Mouse (Mus musculus) forelimb bud, embryonic 11.5 days (tissue): ENCODE measurements around the gene Map3k7.
"Not testable (repeated sequence)": the region's sequence is repeated elsewhere in the genome, so short reads cannot be mapped to it uniquely, and the experiment has no call there.

Experiments used
- DNase-seq: peaks from one replicate; pipeline ENCODE4 v3.0.0-alpha.2; 2012; ENCODE audit warnings: low read depth, low spot score

Map3k7 gene

DNA sequence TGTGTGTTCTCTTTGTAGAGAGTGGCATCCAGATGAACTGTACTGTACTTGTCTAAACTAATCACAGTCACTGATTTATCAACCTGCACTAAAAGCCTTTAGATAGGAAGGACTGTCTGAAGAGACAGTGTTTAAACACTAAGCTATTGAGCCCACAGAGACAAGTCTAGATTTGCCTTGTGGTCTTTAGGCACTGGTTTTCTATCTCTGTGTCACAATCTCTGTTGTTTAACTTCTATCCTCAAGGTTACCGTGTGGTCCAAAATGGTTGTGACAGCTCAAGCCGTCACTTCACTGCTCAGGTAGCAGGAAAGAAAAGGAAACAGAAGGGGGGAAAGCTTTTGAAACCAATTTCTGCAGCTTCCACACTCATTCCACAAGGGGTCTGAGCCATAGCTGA lies 29.5 kb downstream of the Map3k7 start:
- no peak for DNase-seq

GRCm38 (mm10) chr4:31993865-31994264 lies 30.0 kb downstream of the Map3k7 start:
- DNase-seq: no peak

DNA sequence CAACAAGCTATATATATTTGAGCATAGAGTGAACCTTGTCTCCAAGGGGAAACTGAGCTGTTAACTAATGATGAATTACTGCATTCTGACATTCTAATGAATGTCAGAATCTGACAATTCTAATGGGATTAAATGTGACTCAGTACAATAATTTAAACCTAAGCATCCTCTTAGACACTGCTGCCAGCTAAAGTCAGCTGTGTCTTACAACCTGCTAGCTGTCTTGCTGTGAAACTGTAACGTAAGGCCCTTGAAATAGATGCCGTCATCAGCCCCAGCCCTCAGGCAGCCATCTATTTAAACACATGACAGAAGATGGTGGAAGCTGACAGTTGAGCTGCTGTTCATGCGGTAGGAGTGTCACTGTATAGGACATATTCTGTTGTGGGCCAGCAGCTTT lies 37.6 kb downstream of the Map3k7 start:
- DNase-seq: no peak

DNA sequence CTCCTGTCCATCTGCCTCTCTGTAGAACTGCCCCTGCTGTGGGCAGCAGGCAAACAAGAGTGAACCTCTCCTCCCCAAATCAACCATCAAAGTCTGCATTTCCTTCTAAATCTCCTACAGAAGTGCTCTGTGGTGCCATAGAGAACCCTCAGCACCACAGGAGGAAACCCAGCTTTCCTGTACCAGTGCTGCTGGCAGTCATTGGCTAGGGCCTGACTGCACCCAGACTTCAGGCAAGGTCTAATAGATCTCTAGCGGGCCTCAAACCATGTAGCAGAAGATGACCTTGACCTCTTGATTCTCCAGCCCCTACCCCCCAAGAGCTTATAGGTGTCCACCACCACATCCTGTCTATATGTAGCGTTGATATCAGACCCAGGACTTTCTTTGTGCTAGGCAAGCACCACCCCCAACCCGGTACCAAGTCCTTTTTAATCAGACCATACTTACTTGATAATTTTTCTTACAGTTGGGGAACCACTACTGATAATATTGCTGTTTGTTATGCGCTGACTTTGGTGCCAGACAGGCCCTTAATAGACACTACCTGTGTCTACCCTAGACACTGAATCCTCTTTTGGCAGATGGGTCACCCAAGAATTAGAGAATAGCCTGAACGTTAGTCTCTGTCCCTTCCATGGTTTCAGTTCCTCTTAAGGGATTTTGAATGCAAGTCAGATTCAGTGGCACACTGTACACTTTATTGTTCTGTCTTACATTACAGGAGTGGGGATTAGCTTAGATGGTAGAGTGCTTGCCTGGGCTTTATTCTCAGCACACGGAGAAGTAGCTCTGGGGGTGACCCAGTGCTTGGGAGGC lies 41.1 kb downstream of the Map3k7 start:
- no peak for DNase-seq

- DNase-seq: no peak
Observed at GRCm38 (mm10) chr4:32007174-32007573, 43.3 kb downstream of the Map3k7 start.

DNA sequence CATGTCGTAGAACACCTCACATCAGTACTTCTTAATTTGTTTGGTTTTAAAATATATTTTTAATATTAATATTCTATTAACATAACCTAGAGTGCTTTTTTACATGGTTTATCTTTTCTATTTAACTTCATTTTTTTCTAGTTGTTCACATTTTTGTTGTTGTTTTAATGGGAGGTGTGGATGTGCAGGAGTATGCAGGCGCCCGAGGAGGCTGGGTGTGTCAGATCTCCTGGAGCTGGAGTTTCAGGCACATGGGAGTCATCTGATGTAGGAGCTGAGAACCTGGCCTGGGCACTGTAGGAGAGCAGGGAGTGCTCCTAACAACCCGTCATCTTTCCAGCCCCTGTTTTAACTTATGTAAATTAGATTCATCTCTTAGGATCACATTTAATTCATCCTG lies 44.2 kb downstream of the Map3k7 start:
- no peak for DNase-seq

GRCm38 (mm10) chr4:32010808-32011207 lies 46.9 kb downstream of the Map3k7 start:
- no peak for DNase-seq

DNA sequence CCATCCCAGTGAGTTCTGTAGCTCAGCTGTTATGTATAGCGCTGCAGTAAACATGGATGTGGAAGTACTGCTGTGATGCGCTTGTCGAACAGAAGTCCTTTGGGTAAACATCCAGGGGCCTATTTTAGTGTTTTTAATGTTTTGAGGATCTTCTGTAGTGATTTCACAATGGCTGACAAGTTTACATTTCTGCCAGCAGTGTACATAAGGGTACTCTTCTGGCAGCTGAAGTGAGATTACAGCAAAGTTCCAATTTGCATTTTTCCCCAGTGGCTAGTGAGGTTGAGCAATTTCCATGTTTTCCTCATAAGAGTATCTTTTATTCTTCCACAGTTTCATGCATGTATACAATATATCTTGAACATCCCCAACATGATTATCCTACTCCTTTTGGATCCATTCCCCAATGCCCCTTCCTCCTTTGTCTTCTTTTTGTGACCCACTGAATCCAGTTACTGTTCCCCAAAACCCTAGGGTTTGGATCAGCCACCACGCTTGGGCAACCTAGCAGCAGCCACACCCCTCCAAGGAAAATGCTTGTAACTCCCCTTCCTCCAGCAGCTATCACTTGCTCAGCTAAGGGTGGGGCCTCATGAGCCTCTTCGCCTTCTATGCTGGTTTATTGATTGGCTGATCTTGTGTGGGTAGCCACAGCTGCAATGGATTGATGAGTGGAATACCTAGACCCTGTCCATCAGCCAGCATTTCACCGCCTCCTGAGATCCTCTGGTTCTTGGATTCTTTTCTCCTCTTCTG lies 47.5 kb downstream of the Map3k7 start:
- DNase-seq: no peak

DNA sequence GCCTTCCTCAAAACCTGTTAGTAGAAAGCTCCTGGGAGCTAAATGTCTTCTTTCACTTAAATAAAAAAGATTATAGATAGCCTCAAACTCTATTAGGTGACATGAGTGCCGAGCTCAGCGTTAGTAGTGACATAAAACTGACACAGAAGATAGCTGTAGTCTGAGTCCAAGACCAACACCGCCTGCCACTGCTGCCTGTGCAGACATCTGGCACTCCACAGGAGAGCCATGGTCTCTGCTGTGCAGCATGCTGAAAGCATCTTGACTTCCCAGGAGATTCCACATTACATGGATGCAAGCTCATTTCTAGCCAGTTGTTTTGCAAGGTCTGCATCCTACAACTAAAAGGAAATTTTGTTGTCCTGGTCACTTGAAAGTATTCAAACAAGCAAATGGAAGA lies 57.2 kb downstream of the Map3k7 start:
- no peak for DNase-seq

GRCm38 (mm10) chr4:32022321-32022720 lies 58.4 kb downstream of the Map3k7 start:
- no peak for DNase-seq

DNA sequence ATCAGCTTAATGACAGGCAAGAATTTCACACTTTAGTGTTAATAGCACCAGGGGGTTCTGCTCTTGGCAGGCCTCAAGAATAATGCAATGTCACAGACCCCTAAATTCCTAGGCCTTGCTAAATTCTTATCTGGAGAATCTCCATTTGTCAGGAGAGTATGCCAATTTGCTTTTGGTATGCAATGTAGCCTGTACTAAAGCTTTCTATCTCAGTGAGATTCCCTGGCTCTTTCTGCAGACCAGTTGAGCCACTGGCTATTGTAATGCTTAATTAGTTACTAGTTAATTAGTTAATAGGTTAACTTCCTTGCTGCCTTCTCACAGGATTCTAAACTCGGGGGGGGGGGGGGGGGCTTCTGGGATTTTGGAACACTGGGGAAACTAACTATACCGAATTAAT lies 60.3 kb downstream of the Map3k7 start:
- not testable (repeated sequence) for DNase-seq

DNA sequence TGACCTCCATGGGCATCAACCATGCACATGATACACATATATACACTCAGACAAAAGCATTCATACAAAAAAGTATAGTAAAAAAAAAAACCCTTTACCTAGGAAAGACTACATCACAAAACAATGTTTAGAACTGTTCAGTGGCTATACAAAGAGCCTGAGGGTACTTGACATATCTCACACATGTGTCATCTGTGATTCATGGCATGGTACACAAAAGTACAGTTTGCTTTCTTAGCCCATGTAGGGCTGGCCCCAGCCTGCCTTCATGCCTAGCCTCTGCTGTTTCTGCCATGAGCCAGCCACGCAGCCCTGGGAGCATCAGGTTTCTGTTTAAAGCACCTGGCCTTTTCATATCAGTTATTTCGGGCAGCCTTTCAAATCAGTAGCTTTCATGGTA lies 61.2 kb downstream of the Map3k7 start:
- DNase-seq: no peak

DNA sequence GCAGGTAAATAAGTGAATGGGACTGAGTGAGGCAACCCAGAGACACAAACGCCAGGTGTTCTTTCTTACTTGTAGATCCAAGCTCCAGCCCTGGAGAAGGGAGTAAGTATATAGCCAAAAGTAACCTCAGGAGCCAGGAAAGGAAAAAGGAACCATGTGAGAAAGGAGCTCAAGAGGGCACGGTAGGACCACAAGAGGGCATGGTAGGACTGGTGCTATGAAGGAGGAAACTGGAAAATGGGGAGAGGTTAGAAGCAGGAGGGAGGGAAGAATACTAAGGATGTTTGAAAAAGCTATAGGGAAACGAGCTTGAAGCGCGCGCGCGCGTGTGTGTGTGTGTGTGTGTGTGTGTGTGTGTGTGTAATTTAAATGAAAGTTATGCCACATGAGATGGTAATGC lies 63.2 kb downstream of the Map3k7 start:
- no peak for DNase-seq

GRCm38 (mm10) chr4:32037267-32037666 lies 73.4 kb downstream of the Map3k7 start:
- DNase-seq: no peak

GRCm38 (mm10) chr4:32041741-32042452 lies 78.0 kb downstream of the Map3k7 start:
- no peak for DNase-seq

DNA sequence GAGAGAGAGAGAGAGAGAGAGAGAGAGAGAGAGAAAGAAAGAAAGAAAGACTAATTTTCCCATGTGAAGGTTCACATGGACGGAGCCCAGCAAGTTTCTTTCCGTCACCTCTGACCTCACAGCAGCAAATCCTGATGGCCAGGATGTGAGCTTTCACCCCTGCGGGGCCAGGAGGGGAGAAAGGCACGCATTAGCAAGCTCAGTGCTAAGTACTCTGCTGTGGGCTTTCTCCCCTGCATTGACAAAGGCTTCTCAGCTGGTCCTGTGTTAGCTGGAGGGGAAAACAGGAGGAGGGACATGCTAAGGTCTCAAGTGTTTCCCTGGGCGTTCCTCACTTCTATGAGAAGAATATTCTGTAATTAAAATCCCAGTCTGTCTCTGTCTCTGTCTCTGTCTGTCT lies 81.3 kb downstream of the Map3k7 start:
- DNase-seq: no peak

DNA sequence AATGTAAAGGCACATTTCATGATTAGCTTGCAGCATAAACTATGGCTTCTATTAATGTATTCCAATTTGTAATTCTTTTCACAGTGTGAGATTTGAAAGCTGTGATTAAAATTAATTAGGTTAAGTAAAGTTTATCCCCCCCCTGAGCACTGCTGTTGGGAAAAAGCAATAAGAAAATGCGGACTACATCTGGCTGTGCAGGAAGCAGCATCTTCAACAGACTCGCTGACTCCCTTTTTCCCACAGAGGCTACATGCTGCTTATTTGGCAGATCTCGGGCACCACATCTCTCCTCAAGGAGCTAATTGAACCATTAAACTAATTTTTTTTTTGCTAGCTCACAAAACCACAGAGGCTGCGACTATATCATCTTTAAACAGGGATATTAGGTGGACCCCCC lies 85.9 kb downstream of the Map3k7 start:
- no peak for DNase-seq

DNA sequence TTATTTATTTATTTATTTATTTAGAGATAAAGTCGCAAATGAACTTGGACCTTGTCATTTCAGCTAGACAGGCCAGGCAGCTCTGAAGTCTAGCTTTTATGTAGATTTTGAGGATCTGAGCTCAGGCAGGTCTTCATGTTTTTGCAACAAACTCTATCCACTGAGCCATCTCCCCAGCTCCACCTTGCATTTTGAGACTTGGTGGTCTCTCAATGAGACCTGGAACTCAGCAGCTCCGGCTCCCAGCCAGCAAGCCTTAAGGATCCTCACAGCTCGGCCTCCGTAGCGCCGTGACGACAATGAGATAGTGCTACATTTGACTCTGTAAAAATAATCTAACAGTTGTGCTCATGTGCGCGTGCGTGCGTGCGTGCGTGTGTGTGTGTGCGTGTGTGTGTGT lies 89.3 kb downstream of the Map3k7 start:
- DNase-seq: no peak

GRCm38 (mm10) chr4:32055151-32056052 lies 91.5 kb downstream of the Map3k7 start:
- peak; percentile 78 for DNase-seq

DNA sequence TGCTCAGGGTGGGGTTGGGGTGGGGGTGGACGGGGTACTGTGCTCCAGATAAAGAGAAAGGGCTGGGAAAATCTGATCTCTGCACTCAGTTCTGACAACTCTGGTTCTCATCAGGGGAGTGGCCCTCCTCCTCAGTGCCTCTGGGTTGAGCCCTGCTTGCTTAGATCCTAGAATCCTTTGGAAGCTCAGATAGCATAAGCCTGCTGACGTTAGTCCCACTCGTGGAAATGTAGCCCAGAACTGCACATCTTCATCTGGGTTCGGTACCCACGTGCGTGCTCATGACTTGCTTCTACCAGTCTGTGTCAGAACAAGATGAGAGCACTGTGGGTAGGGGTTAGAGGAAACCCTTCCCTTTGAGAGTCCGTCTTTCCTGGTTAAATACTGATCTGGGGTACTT lies 92.5 kb downstream of the Map3k7 start:
- DNase-seq: no peak

DNA sequence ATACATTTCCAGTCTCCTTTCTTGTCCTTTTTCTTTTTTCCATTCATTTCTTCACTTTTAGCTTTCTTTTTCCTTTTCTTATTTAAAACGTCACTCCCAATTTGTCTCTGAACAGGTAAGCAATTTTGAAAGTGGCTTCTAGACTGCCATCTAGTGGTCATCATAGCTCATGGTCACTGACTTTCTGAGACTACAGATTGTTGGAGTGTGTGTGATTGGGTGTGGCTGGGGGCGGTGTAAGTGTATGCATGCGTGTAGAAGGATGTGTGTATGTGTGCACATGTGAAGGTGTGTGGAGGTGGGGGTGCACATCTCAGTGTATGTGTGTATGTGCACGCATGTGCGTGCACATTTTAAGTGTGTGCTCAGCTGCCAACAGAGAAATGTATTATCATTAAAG lies 93.2 kb downstream of the Map3k7 start:
- peak; percentile 30 for DNase-seq
